Mouse (Mus musculus): ENCODE data around the gene Asic1. TPM values are rescaled to one million over a fixed set of nuclear protein-coding genes. Genes with fewer than 3 reads are reported as not detected.

Asic1 gene
- polyA plus RNA-seq, 1 experiment, result 0.19 TPM

DNA sequence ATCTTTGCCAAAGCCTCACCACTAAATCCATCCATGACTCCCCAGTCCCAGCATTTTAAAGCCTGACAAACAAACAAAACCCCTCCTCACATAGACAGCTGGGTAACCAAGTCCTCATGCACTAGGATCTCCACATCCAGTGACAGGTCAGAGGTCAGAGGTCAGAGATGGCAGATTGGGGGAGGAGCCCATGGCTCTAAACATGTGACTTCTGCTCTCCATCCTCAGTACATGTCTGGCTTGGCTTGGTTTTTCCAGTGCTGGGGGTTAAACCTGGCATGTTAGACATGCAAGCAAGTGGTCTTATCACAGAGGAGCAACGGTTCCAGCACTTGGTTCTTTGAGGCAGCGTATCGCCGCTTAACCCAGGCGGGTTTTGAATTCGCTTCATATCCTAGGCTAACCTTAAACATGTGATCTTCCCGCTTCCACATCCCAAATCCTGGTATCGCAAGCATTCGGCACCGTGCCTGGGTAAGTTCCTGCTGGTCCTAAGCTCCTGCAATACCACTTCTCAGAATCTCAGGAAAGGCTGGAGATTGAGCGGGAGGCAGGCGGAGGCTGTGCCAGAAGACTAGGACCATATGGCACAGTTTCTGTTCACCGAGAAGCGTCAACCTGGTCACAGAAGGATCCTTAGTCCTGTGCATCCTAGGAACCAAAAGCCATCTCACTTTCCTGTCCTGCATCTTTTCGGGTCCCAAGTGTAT lies 8.9 kb upstream of the Asic1 start:
- TF ChIP-seq CTCF (IDR thresholded peaks at IDR 0.05; ENCODE audit: insufficient read depth, low read length), result no peak
- no peak for TF ChIP-seq POLR2A (IDR thresholded peaks at IDR 0.05; ENCODE audit: borderline replicate concordance, extremely low read depth, low read depth, low read length)
- 0 out of 2 replicates have a peak, but pooled peaks cover 3% of the 10 kb centered on the region for H3K4me1 ChIP-seq (ENCODE audit: control insufficient read depth, insufficient read depth, low read length)
- 94% methylated on average over 15 of the region's 15 CpGs for WGBS
- DNase-seq, result no peak
- H3K4me3 ChIP-seq (replicated peaks; ENCODE audit: extremely low read depth, low read depth, low read length), result no peak overlapping the region

- 74% methylated on average over 7 of the region's 7 CpGs for WGBS
- no peak overlapping the region for H3K4me3 ChIP-seq (replicated peaks; ENCODE audit: extremely low read depth, low read depth, low read length)
- TF ChIP-seq CTCF (IDR thresholded peaks at IDR 0.05; ENCODE audit: insufficient read depth, low read length), result no peak
- no peak for TF ChIP-seq POLR2A (IDR thresholded peaks at IDR 0.05; ENCODE audit: borderline replicate concordance, extremely low read depth, low read depth, low read length)
- 0 out of 2 replicates have a peak, but pooled peaks cover 3% of the 10 kb centered on the region for H3K4me1 ChIP-seq (ENCODE audit: control insufficient read depth, insufficient read depth, low read length)
- DNase-seq, result no peak
Measured at GRCm38 (mm10) chr15:99662371-99662770, 7.8 kb upstream of the Asic1 start.

GRCm38 (mm10) chr15:99663964-99664599 lies 6.1 kb upstream of the Asic1 start:
- H3K4me1 ChIP-seq (ENCODE audit: control insufficient read depth, insufficient read depth, low read length), result 0 out of 2 replicates have a peak, but pooled peaks cover 3% of the 10 kb centered on the region
- WGBS, result 5% methylated on average over 17 of the region's 17 CpGs
- no peak for TF ChIP-seq CTCF (IDR thresholded peaks at IDR 0.05; ENCODE audit: insufficient read depth, low read length)
- TF ChIP-seq POLR2A (IDR thresholded peaks at IDR 0.05; ENCODE audit: borderline replicate concordance, extremely low read depth, low read depth, low read length), result no peak
- no peak for DNase-seq
- no peak overlapping the region for H3K4me3 ChIP-seq (replicated peaks; ENCODE audit: extremely low read depth, low read depth, low read length)

- TF ChIP-seq POLR2A (IDR thresholded peaks at IDR 0.05; ENCODE audit: borderline replicate concordance, extremely low read depth, low read depth, low read length) (no peak), CTCF (IDR thresholded peaks at IDR 0.05; ENCODE audit: insufficient read depth, low read length) (no peak)
- 1% methylated on average over 52 of the region's 52 CpGs for WGBS
- DNase-seq, result peak; percentile 51
- 0 out of 2 replicates have a peak, but pooled peaks cover 3% of the 10 kb centered on the region for H3K4me1 ChIP-seq (ENCODE audit: control insufficient read depth, insufficient read depth, low read length)
- peak overlapping the region; percentile 39 for H3K4me3 ChIP-seq (replicated peaks; ENCODE audit: extremely low read depth, low read depth, low read length)
Measured at GRCm38 (mm10) chr15:99664600-99665451, 5.3 kb upstream of the Asic1 start.

DNA sequence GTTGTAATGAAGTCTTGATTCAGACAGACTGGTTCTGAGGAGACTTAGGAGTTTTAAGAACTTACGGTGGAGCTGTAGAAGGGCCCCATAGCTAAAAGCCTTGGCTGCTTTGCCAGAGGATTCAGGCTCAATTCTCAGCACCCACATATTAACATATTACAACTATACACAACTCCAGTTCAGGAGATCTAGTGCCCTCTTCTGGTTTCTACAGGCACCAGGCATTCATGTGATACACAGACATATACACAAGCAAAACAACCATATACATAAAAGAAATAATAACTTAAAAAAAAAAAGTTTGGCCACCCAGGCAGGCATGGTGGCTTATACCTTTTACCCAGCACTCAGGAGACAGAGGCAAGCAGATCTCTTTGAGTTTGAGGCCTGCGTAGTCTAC lies 2.6 kb upstream of the Asic1 start:
- no peak for DNase-seq
- TF ChIP-seq POLR2A (IDR thresholded peaks at IDR 0.05; ENCODE audit: borderline replicate concordance, extremely low read depth, low read depth, low read length), result no peak
- no peak for TF ChIP-seq CTCF (IDR thresholded peaks at IDR 0.05; ENCODE audit: insufficient read depth, low read length)
- 99% methylated on average over 2 of the region's 2 CpGs for WGBS
- H3K4me1 ChIP-seq (ENCODE audit: control insufficient read depth, insufficient read depth, low read length), result peaks cover 7% of the 10 kb centered on the region
- H3K4me3 ChIP-seq (replicated peaks; ENCODE audit: extremely low read depth, low read depth, low read length), result no peak overlapping the region

- TF ChIP-seq CTCF (IDR thresholded peaks at IDR 0.05; ENCODE audit: insufficient read depth, low read length) (peak; percentile 94), POLR2A (IDR thresholded peaks at IDR 0.05; ENCODE audit: borderline replicate concordance, extremely low read depth, low read depth, low read length) (no peak)
- no peak overlapping the region for H3K4me3 ChIP-seq (replicated peaks; ENCODE audit: extremely low read depth, low read depth, low read length)
- H3K4me1 ChIP-seq (ENCODE audit: control insufficient read depth, insufficient read depth, low read length), result peaks cover 6% of the 10 kb centered on the region
- DNase-seq, result peak; percentile 80
- 4% methylated on average over 12 of the region's 12 CpGs for WGBS
Measured at GRCm38 (mm10) chr15:99668881-99669280, 1.3 kb upstream of the Asic1 start.

GRCm38 (mm10) chr15:99669392-99669791 lies 776 bp upstream of the Asic1 start:
- whole genome bisulfite sequencing, result 7% methylated on average over 1 of the region's 1 CpGs
- Histone ChIP-seq H3K4me1 (ENCODE audit: control insufficient read depth, insufficient read depth, low read length) (peaks cover 4% of the 10 kb centered on the region), H3K4me3 (replicated peaks; ENCODE audit: extremely low read depth, low read depth, low read length) (no peak overlapping the region)
- no peak for DNase-seq
- TF ChIP-seq POLR2A (IDR thresholded peaks at IDR 0.05; ENCODE audit: borderline replicate concordance, extremely low read depth, low read depth, low read length) (no peak), CTCF (IDR thresholded peaks at IDR 0.05; ENCODE audit: insufficient read depth, low read length) (no peak)

DNA sequence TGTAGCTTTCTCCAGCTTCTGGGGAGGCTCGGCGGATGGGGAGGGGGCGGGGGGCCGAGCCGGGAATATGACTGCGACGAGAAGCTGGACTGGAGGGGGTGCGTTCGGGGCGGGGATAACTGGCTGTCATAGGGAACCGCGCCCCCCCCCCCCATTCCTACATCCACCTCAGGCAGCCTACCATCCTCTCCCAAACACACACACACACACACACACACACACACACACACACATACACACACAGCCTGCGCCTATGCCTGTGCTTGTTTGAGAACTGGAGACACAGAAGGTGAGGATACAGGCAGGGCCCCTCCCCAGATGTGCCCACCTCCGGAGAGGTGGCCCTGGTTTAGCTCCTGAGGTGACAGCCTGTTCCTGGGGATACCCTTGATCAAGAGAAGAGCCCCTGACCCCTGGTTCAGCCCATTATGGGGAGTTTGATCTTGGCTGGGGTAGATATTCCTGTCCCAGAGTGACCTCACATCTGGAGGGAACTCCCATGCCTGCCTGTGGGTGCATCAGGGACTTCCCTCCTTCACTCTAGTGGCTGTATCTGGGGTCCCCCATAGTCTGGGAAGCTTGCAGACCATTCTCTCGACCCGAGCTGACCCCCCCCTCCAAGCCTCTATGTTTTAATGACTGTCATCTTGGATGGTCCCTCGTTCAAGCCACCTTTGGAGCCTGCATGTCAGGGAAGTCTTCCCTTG lies 949 bp downstream of the Asic1 start:
- Histone ChIP-seq H3K4me1 (ENCODE audit: control insufficient read depth, insufficient read depth, low read length) (peaks cover 4% of the 10 kb centered on the region), H3K4me3 (replicated peaks; ENCODE audit: extremely low read depth, low read depth, low read length) (no peak overlapping the region)
- TF ChIP-seq POLR2A (IDR thresholded peaks at IDR 0.05; ENCODE audit: borderline replicate concordance, extremely low read depth, low read depth, low read length), result no peak
- TF ChIP-seq CTCF (IDR thresholded peaks at IDR 0.05; ENCODE audit: insufficient read depth, low read length), result no peak
- WGBS, result 10% methylated on average over 14 of the region's 17 CpGs
- DNase-seq, result no peak

- DNase-seq, result no peak
- TF ChIP-seq POLR2A (IDR thresholded peaks at IDR 0.05; ENCODE audit: borderline replicate concordance, extremely low read depth, low read depth, low read length) (no peak), CTCF (IDR thresholded peaks at IDR 0.05; ENCODE audit: insufficient read depth, low read length) (no peak)
- WGBS, result 63% methylated on average over 14 of the region's 14 CpGs
- no peak overlapping the region for H3K4me3 ChIP-seq (replicated peaks; ENCODE audit: extremely low read depth, low read depth, low read length)
- H3K4me1 ChIP-seq (ENCODE audit: control insufficient read depth, insufficient read depth, low read length), result peaks cover 4% of the 10 kb centered on the region
Measured at GRCm38 (mm10) chr15:99671783-99672182, 1.6 kb downstream of the Asic1 start.

Measured in lung, adult 2 months (tissue).